Mouse (Mus musculus): ENCODE measurements at regions not wholly inside any gene's neighbourhood (a gene's known extent, or its start where the extent isn't known, plus 50 kb on each side); places are given as distances from the start of the nearest gene placed in this dataset.

DNA sequence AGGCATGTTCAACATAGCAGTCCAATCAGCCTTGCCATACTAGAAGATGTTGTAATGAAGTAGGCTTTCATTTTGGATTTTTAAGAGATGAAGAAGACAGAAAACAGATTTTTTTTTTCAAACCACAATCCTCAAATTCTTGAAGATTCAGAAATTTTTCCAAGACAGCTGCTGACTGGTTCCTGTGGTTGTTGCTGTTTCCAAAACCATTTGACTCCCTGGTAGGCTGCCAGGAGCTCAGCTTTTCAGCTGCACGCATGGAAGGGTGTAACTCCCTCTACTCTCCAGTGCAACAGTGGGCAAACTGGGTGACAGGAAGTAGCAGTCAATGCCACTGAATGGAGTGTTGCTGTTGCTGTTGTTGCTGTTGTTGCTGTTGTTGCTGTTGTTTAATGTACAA lies 72.4 kb upstream of the Tsc22d2 start:
- TF ChIP-seq CTCF (IDR thresholded peaks at IDR 0.05) (no peak), EP300 (IDR thresholded peaks at IDR 0.05; ENCODE audit: insufficient read depth, low read depth, low read length) (no peak), POLR2A (IDR thresholded peaks at IDR 0.05; ENCODE audit: insufficient read depth, low read depth, low read length) (no peak)
